Mouse (Mus musculus) kidney, postnatal 36 days (tissue): ENCODE results near the gene Cntn1.
"Not testable (repeated sequence)": the region's sequence is repeated elsewhere in the genome, so short reads cannot be mapped to it uniquely, and the experiment has no call there.

ENCODE experiments used
- DNase-seq, 2 experiments: peaks; one replicate each; pipeline ENCODE4 v3.0.0; 2021 to 2022; ENCODE audit warnings: mixed read lengths in 2 of 2

Cntn1 gene

GRCm38 (mm10) chr15:92276826-92277225 lies 225.9 kb downstream of the Cntn1 start:
- no peak for DNase-seq

DNA sequence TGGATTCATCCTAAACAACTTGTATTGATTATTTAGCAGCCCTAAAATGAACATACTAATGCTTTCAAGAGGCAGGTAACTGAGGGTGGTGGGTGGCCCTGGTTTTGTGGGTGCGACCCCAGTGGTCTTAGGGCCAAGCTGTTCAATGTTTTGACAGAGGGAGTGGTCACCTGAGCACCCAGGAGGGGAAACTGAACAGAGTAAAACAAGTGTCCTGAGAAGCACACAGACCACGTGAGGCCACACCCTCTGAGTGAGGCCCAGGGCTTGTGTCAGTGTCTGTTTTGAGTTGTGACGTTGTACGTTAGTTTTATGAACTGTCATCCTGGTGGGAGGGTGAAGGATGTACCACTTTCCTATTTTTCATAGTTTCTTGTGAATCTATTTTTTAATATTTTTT lies 227.0 kb downstream of the Cntn1 start:
- DNase-seq: no peak

- no peak for DNase-seq
Measured at GRCm38 (mm10) chr15:92280966-92281365, 230.0 kb downstream of the Cntn1 start.

DNA sequence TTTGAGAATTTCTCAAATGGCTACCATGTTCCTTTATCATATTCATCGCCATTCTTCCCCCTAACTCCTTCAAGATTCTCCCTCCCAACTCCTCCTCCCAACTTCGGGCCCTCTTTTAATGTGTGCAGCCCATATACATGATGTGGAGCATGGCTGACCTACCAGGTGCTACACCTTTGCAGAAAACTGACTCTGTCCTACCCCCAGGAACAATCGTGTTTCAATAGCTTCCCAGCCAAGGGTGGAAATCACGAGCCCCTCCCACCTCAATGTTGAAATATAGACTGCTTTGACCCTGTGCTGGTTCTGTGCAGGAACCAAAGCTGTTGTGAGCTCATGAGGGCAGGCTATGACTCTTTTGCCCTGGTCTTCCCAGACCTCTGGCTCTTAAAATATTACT lies 236.7 kb downstream of the Cntn1 start:
- DNase-seq: no peak

DNA sequence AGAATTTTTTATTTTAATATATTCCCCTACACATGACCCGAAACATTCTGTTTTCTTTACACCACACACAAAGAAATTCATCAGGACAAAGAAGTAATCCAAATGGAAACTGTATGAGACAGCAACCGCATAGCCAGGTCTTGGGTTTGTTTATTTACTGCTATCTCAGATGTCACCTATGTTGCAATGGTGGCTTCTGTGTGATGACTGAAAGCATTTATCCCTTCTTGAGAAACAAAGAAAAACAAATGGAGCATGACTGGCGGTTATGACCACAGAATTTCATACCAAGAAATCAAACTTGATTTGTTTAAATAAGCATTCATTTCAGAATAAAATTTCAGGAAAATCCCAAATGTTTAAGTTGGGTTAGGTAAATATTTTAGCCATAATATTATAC lies 245.5 kb downstream of the Cntn1 start:
- DNase-seq: no peak

- DNase-seq: no peak
Measured at GRCm38 (mm10) chr15:92302796-92303195, 251.8 kb downstream of the Cntn1 start.

- no peak for DNase-seq
Measured at GRCm38 (mm10) chr15:92304221-92304620, 253.3 kb downstream of the Cntn1 start.

DNA sequence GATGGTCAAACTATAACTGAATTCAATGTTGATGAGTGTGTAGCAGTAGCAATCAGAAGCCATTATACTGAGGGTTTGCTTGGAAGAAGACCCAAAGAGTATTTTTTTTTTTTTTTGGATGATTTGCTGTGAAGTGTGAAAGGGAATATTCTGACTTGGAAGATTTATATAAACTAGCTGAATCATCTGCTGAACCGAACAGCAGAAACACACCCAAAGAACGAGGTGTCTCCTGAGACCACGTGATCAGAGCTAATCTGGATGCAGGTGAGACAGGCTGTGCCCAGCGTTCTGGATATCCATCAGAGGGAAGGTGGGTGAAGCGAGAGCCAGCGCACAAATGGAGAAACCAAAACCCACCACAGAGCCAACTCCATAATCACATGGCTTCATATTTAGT lies 271.0 kb downstream of the Cntn1 start:
- DNase-seq: no peak

DNA sequence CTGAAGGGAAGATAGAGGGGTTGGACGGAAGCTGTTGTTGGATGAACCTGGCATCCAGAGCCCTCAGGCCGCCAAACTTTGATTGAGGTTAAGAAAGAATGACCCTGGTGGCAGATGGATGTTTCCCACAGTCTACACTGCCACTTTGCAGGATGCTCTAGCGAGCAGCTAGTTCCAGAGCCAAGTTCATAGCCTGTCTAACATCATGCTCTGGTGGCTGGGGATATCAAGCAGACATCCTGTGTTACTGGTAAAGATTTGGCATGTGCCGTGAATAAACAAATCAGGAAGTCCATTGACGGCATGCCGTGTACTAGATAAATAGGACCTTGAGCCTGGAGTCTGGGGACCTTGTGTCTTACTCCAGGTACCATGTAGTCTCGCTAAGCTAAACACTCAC lies 276.1 kb downstream of the Cntn1 start:
- no peak for DNase-seq

GRCm38 (mm10) chr15:92340253-92340652 lies 289.3 kb downstream of the Cntn1 start:
- no peak for DNase-seq

DNA sequence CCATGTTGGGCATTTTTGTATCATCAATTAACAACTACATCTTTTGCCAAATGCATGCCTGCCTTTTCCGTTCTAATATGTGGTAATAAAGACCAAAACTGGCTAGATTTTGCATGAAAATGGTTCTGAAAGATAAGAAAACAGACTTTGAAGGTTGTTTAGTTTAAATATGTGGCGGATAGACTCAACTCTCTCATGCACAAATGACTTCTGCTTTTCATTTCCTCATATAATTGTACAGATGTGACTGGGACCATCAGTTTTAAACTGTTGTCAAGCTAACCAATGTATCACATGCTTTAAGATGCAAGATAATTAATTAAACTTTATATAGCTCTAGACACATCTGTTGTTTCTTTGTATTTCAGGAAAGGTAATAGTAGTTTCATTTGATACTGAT lies 290.5 kb downstream of the Cntn1 start:
- DNase-seq: no peak

DNA sequence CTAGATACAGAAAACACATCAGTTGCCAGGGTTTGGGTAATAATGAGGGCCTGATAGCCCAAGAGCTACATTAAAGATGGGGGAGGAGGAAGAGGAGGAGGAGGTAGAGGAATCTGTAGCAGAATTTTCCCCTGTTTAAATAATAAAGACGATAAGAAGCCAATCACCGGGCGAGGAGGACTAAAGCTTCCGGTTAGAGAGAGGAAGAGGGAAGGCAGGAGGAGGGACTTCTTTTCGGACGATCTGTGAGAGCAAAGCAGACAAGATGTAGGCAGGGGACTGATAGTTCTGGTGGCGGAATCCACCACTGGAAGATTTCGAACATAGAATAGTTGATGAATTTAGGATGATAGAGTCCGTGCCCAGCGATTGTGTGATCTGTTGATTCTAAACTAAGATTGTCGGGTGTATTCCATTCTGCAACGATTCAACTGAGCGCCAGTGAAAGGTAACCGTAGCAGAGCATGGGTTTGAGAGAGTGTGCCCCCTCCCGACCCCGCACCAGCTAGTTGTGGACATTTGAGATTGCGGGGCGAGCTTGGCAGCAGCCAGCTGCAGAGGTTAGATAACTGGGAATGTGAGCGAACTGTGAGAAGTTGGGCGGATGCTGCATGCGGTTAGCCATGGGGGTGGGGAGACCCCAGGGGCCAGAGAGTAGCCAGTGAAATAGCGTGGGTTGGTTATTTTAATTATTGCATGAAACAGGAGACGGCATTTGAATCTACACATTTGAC lies 293.3 kb downstream of the Cntn1 start:
- DNase-seq: no peak

GRCm38 (mm10) chr15:92347426-92347825 lies 296.5 kb downstream of the Cntn1 start:
- DNase-seq: no peak

DNA sequence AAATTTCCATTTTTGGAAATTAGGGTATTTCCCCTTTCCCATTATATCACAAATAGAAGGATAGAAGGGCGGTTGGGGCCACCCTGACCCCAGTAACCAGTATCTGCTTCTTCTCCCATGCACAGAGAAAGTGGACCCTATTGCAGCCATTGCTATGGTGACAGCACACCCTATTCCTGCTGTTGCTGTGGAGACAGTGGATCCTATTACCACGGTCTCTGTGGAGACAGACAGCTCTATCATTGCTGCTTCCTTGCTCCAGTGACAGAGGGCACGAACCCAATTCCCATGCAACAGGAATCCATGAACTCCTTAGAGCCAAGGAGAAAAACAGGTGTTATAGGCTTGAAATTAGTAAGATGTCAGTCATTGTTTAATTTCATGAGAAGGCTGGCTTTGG lies 296.9 kb downstream of the Cntn1 start:
- no peak for DNase-seq

GRCm38 (mm10) chr15:92348453-92348852 lies 297.5 kb downstream of the Cntn1 start:
- DNase-seq: not testable (repeated sequence)

DNA sequence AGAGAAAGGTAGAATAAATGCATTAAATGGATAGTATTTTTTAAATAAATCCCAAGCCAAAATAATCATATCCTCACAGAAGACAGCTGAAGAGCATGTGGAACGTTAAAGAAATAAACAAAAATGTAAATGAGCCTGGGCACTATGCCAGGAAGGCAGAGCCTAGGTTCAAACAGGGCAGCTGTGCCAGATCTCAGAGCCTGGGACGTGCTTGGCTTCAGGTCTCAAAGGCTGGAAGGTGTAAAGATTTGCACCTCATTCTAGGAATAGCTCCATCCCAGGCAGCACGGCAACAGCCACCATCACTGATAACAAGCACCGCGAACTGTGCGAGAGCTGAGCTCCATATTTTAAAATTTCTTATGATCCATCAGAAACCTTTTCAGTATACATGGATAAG lies 313.2 kb downstream of the Cntn1 start:
- peak in 1 of 2 experiments; percentile 5 for DNase-seq

DNA sequence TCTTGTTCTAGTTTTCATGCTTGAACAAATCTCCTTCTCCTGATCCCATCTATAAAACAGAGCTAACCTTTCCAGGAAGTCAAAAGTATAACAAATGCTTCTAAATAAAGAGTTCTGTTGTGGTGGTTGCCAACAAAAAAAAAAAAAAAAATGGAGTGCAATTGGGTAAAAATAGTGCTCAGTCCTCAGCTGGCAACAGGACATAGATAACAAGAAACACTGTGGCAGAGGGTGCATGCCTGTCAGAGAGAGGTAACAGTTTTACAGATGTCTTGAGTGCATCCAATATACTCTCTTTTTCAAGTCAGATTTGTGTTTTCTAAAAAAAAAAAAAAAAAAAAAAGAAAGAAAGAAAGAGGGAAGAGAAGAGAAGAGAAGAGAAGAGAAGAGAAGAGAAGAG lies 313.6 kb downstream of the Cntn1 start:
- no peak for DNase-seq
